ENCODE assay signal across 14 mouse cellular contexts in genomic region chr12:81244954-81245353, GRCm38 (mm10).
DNase-seq lines count a peak whose midpoint lies in the region; ATAC-seq lines count a peak whose summit lies in the region.
"Had no signal": no experiment of that assay in that cellular context is flagged by ENCODE, and none has a peak within 500 bp of the region (broad histone marks: within the 10 kb centered on the region; RNA-seq: fewer than 3 reads in every experiment).

No protein-coding gene starts in this region.

- H3K4me1 ChIP-seq in hindbrain, embryonic 11.5 days (replicated peaks; ENCODE audit: control insufficient read depth, insufficient read depth, low read length) = no peaks in the 10 kb centered on the region
- H3K4me1 ChIP-seq: neural tube, embryonic 12.5 days had no signal

- H3K9me3 ChIP-seq in hindbrain, embryonic 11.5 days (ENCODE audit: control insufficient read depth, low read length) = no peaks in the 10 kb centered on the region
- H3K9me3 ChIP-seq: hindbrain, embryonic 15.5 days; neural tube, embryonic 12.5 days had no signal

- no peaks in the 10 kb centered on the region for H3K27me3 ChIP-seq in hindbrain, embryonic 11.5 days (ENCODE audit: control insufficient read depth, insufficient read depth, low read length)
- H3K27me3 ChIP-seq: hindbrain, embryonic 15.5 days; neural tube, embryonic 12.5 days had no signal

- no peak overlapping the region for H3K9ac ChIP-seq in hindbrain, embryonic 11.5 days (ENCODE audit: low read depth, low read length)
- H3K9ac ChIP-seq: hindbrain, embryonic 15.5 days; neural tube, embryonic 12.5 days had no signal

- H3K4me2 ChIP-seq in hindbrain, embryonic 11.5 days (replicated peaks; ENCODE audit: low read depth, low read length) = no peak overlapping the region
- H3K4me2 ChIP-seq: hindbrain, embryonic 15.5 days; neural tube, embryonic 12.5 days had no signal

- WGBS in hindbrain, embryonic 11.5 days = 89% methylated on average over 7 of the region's 7 CpGs

- no peak overlapping the region for H3K27ac ChIP-seq in hindbrain, embryonic 11.5 days (ENCODE audit: low read depth, low read length)
- H3K27ac ChIP-seq: hindbrain, embryonic 15.5 days; layer of hippocampus, adult 2 months; macrophage; neural tube, embryonic 12.5 days had no signal

- H3K36me3 ChIP-seq in hindbrain, embryonic 11.5 days (ENCODE audit: control insufficient read depth, insufficient read depth, low read length) = no peaks in the 10 kb centered on the region
- H3K36me3 ChIP-seq: hindbrain, embryonic 15.5 days; neural tube, embryonic 12.5 days had no signal

- DNase-seq in heart, adult 8-10 months (ENCODE audit: low spot score) = peak; percentile 15
- no peak for DNase-seq in heart, postnatal 4 days
- DNase-seq in right cerebral cortex, adult 2 months (ENCODE audit: low spot score in 2 of 2) = peak; percentile 25 to 29
- DNase-seq in right cerebral cortex, postnatal 4 days = no peak
- DNase-seq in lung, postnatal 10 days = peak; percentile 35
- DNase-seq in hindbrain, embryonic 11.5 days (ENCODE audit: low spot score) = no peak
- no peak for DNase-seq in urinary bladder, postnatal 10 days (ENCODE audit: low spot score)
- DNase-seq: kidney, adult 9 months; midbrain, embryonic 14.5 days; thymus, postnatal 25 days had no signal

- no peak overlapping the region for H3K4me3 ChIP-seq in hindbrain, embryonic 11.5 days (ENCODE audit: low read depth, low read length)
- H3K4me3 ChIP-seq: hindbrain, embryonic 15.5 days; layer of hippocampus, adult 2 months; neural tube, embryonic 12.5 days had no signal

- ATAC-seq in hindbrain, embryonic 11.5 days (ENCODE audit: low FRiP score) = no peak

Comparison
In these comparisons a context has a peak if more than half of its experiments do, and no peak if none do; other contexts are left out.
1. DNase-seq: peak in heart, adult 8-10 months (single experiment), right cerebral cortex, adult 2 months (2 of 2) and lung, postnatal 10 days (single experiment); none in heart, postnatal 4 days (single experiment), right cerebral cortex, postnatal 4 days (single experiment), hindbrain, embryonic 11.5 days (single experiment) and urinary bladder, postnatal 10 days (single experiment).